Mouse (Mus musculus) megakaryocyte, embryonic 14.5 days (primary cell): ENCODE measurements around the gene Gli2.

Source experiments
- FLI1 ChIP-seq: IDR thresholded peaks from 2 replicates; pipeline ENCODE4 v1.6.1; 2012; ENCODE audit warnings: low read length, inconsistent platforms, mixed read lengths
- GATA1 ChIP-seq: IDR thresholded peaks from 3 replicates; pipeline ENCODE4 v1.6.1; 2012; ENCODE audit warnings: mixed read lengths, low read length, inconsistent platforms, borderline replicate concordance

DNA sequence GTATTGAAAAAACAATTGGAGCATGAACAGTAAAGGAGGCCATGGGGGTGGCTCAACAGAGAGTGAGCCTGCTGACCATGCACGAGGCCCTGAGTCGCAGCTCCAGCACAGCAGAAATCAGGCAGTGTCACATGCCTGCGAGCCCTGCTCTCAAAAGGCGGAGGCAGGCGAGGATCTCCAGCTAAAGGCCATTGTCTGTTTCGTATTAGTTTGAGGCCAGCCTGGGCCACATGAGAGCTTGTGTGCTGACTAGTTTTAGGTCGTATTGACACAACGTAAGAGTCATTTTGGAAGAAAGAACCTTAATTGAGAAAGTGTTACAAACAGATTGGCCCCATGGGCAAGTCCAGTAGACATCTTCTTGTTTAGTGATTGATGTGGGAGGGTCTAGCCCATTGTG lies 17.5 kb downstream of the Gli2 start:
- no peak for TF ChIP-seq GATA1
- TF ChIP-seq FLI1, result no peak
